Comparison of ENCODE assay signal across 8 mouse cellular contexts in genomic region chr17:43801595-43802373, GRCm38 (mm10). TPM values are rescaled to one million over a fixed set of nuclear protein-coding genes. Genes with fewer than 3 reads are reported as not detected.
DNase-seq lines count a peak whose midpoint lies in the region; ATAC-seq and TF ChIP-seq lines count a peak whose summit lies in the region.

No protein-coding gene starts in this region.

- under 1% methylated on average over 55 of the region's 55 CpGs for WGBS in forebrain, embryonic 10.5 days
- WGBS in heart, embryonic 12.5 days, result 0% methylated on average over 54 of the region's 55 CpGs
- WGBS in kidney, embryonic 14.5 days, result under 1% methylated on average over 55 of the region's 55 CpGs
- 2% methylated on average over 52 of the region's 55 CpGs for WGBS in liver, embryonic 12.5 days (ENCODE audit: insufficient replicate concordance)
- WGBS in neural tube, embryonic 11.5 days, result 0% methylated on average over 53 of the region's 55 CpGs

- peak overlapping the region; percentile 82 for H3K27ac ChIP-seq in forebrain, embryonic 10.5 days
- H3K27ac ChIP-seq in heart, embryonic 12.5 days (ENCODE audit: poor library complexity, severe bottlenecking), result peak overlapping the region; percentile 78
- H3K27ac ChIP-seq in kidney, embryonic 14.5 days (ENCODE audit: low read depth, low read length), result no peak overlapping the region
- no peak overlapping the region for H3K27ac ChIP-seq in liver, embryonic 12.5 days
- no peak overlapping the region for H3K27ac ChIP-seq in neural tube, embryonic 11.5 days (ENCODE audit: low read depth, low read length)

- H3K36me3 ChIP-seq in forebrain, embryonic 10.5 days (replicated peaks), result no peaks in the 10 kb centered on the region
- no peaks in the 10 kb centered on the region for H3K36me3 ChIP-seq in heart, embryonic 12.5 days
- H3K36me3 ChIP-seq in kidney, embryonic 14.5 days (ENCODE audit: control insufficient read depth, insufficient read depth, low read length), result no peaks in the 10 kb centered on the region
- no peaks in the 10 kb centered on the region for H3K36me3 ChIP-seq in liver, embryonic 12.5 days
- no peaks in the 10 kb centered on the region for H3K36me3 ChIP-seq in neural tube, embryonic 11.5 days (ENCODE audit: control insufficient read depth, insufficient read depth, low read length)

- peak overlapping the region; percentile 82 for H3K4me2 ChIP-seq in heart, embryonic 12.5 days
- H3K4me2 ChIP-seq in kidney, embryonic 14.5 days (replicated peaks; ENCODE audit: low read depth, low read length), result peak overlapping the region; percentile 97
- peak overlapping the region; percentile 69 for H3K4me2 ChIP-seq in liver, embryonic 12.5 days
- peak overlapping the region; percentile 93 for H3K4me2 ChIP-seq in neural tube, embryonic 11.5 days (ENCODE audit: low read depth)

- peaks cover 42% of the 10 kb centered on the region for H3K27me3 ChIP-seq in forebrain, embryonic 10.5 days (ENCODE audit: poor library complexity, severe bottlenecking)
- 0 out of 2 replicates have a peak, but pooled peaks cover 11% of the 10 kb centered on the region for H3K27me3 ChIP-seq in heart, embryonic 12.5 days (replicated peaks)
- peaks cover 8% of the 10 kb centered on the region for H3K27me3 ChIP-seq in kidney, embryonic 14.5 days (ENCODE audit: control insufficient read depth, insufficient read depth, low read length)
- H3K27me3 ChIP-seq in liver, embryonic 12.5 days (replicated peaks), result peaks cover 37% of the 10 kb centered on the region
- H3K27me3 ChIP-seq in neural tube, embryonic 11.5 days (ENCODE audit: control insufficient read depth, insufficient read depth, low read length), result no peaks in the 10 kb centered on the region

- ATAC-seq in heart, embryonic 12.5 days (ENCODE audit: insufficient number of reproducible peaks, low FRiP score), result peak; percentile 88
- ATAC-seq in kidney, embryonic 14.5 days (ENCODE audit: low FRiP score, low TSS enrichment), result peak; percentile 96
- ATAC-seq in liver, embryonic 12.5 days, result peak; percentile 71
- ATAC-seq in neural tube, embryonic 11.5 days (ENCODE audit: insufficient read depth, low FRiP score, low TSS enrichment), result peak; percentile 89

- peak; percentile 58 for TF ChIP-seq CTCF in brain, embryonic 14.5 days (IDR thresholded peaks at IDR 0.05; ENCODE audit: borderline replicate concordance, extremely low read depth, insufficient read depth, insufficient read length)

- peak overlapping the region; percentile 72 for H3K4me3 ChIP-seq in forebrain, embryonic 10.5 days
- peak overlapping the region; percentile 74 for H3K4me3 ChIP-seq in heart, embryonic 12.5 days
- H3K4me3 ChIP-seq in kidney, embryonic 14.5 days (ENCODE audit: low read length), result peak overlapping the region; percentile 64
- peak overlapping the region; percentile 53 for H3K4me3 ChIP-seq in liver, embryonic 12.5 days
- peak overlapping the region; percentile 57 for H3K4me3 ChIP-seq in neural tube, embryonic 11.5 days (ENCODE audit: low read depth, low read length)

- H3K9me3 ChIP-seq in forebrain, embryonic 10.5 days, result no peaks in the 10 kb centered on the region
- H3K9me3 ChIP-seq in heart, embryonic 12.5 days (replicated peaks), result no peaks in the 10 kb centered on the region
- no peaks in the 10 kb centered on the region for H3K9me3 ChIP-seq in kidney, embryonic 14.5 days (ENCODE audit: control insufficient read depth, low read length)
- H3K9me3 ChIP-seq in liver, embryonic 12.5 days (replicated peaks), result no peaks in the 10 kb centered on the region
- no peaks in the 10 kb centered on the region for H3K9me3 ChIP-seq in neural tube, embryonic 11.5 days (ENCODE audit: control insufficient read depth, low read length)

- TF ChIP-seq POLR2A in brain, embryonic 14.5 days (IDR thresholded peaks at IDR 0.05; ENCODE audit: borderline replicate concordance, extremely low read depth, insufficient read depth, insufficient read length, poor library complexity, severe bottlenecking), result peak; percentile 37; the same call in 1 of the 2 replicates

- H3K9ac ChIP-seq in heart, embryonic 12.5 days, result peak overlapping the region; percentile 84
- H3K9ac ChIP-seq in kidney, embryonic 14.5 days (ENCODE audit: low read depth, low read length), result peak overlapping the region; percentile 68
- 0 out of 2 replicates have a peak overlapping the region, but pooled peaks have one; percentile 12 for H3K9ac ChIP-seq in liver, embryonic 12.5 days
- H3K9ac ChIP-seq in neural tube, embryonic 11.5 days (ENCODE audit: low read length), result peak overlapping the region; percentile 74

- peaks cover 22% of the 10 kb centered on the region for H3K4me1 ChIP-seq in forebrain, embryonic 10.5 days
- peaks cover 21% of the 10 kb centered on the region for H3K4me1 ChIP-seq in heart, embryonic 12.5 days (replicated peaks)
- 0 out of 2 replicates have a peak, but pooled peaks cover 5% of the 10 kb centered on the region for H3K4me1 ChIP-seq in kidney, embryonic 14.5 days (ENCODE audit: control insufficient read depth, insufficient read depth, low read length)
- H3K4me1 ChIP-seq in liver, embryonic 12.5 days, result peaks cover 5% of the 10 kb centered on the region; the same call in 1 of the 2 replicates
- no peaks in the 10 kb centered on the region for H3K4me1 ChIP-seq in neural tube, embryonic 11.5 days (ENCODE audit: control insufficient read depth, insufficient read depth, low read length)

- DNase-seq in B cell, adult 2 months, result peak; percentile 5 to 11
- peak; percentile 71 for DNase-seq in brain, embryonic 14.5 days (ENCODE audit: low read depth)
- DNase-seq in forebrain, embryonic 10.5 days (ENCODE audit: extremely low spot score, low spot score), result peak; percentile 61
- peak; percentile 74 for DNase-seq in neural tube, embryonic 11.5 days (ENCODE audit: low spot score)
- peak; percentile 11 to 20 for DNase-seq in thymus, postnatal 36 days

RNA-seq across cellular contexts. Expression of gene Rcan2, which starts 0.6 kb away (rescaled TPM):
- polyA plus RNA-seq in brain, embryonic 14.5 days (2012; rRNA removed), result 42.0 and 96.2 TPM in 2 replicates
- polyA plus RNA-seq in forebrain, embryonic 10.5 days (2016; fragmentation: Nextera tagmentation; extraction: Ambion mirVana), result 4.9 and 6.4 TPM in 2 replicates
- 44.1 and 44.3 TPM in 2 replicates for polyA plus RNA-seq in heart, embryonic 12.5 days (2016; fragmentation: Nextera tagmentation; extraction: Ambion mirVana)
- 1.9 and 3.0 TPM in 2 replicates for polyA plus RNA-seq in kidney, embryonic 14.5 days (2014; fragmentation: Nextera tagmentation; extraction: Ambion mirVana)
- 1.7 and 1.9 TPM in 2 replicates for polyA plus RNA-seq in liver, embryonic 12.5 days (2016; fragmentation: Nextera tagmentation; extraction: Ambion mirVana)
- 19.7 TPM in 2 replicates for polyA plus RNA-seq in neural tube, embryonic 11.5 days (2014; fragmentation: Nextera tagmentation; extraction: Ambion mirVana)

Comparison
In these comparisons a context has a peak if more than half of its experiments do, and no peak if none do; other contexts are left out.
1. DNase-seq: peak in every context shown above with its lines; median percentile 74 in neural tube, embryonic 11.5 days; 71 in brain, embryonic 14.5 days; 61 in forebrain, embryonic 10.5 days; 16 in thymus, postnatal 36 days; 8 in B cell, adult 2 months.
2. H3K27ac ChIP-seq: peak in forebrain, embryonic 10.5 days (single experiment) and heart, embryonic 12.5 days (single experiment); none in kidney, embryonic 14.5 days (single experiment), liver, embryonic 12.5 days (single experiment) and neural tube, embryonic 11.5 days (single experiment).
3. H3K9ac ChIP-seq: peak in every context shown above with its lines; median percentile 84 in heart, embryonic 12.5 days; 74 in neural tube, embryonic 11.5 days; 68 in kidney, embryonic 14.5 days; 12 in liver, embryonic 12.5 days.
4. Peak in every context shown above with its lines, with median percentiles within 50 percentile points of each other: H3K4me3 ChIP-seq, ATAC-seq and H3K4me2 ChIP-seq.